Mouse (Mus musculus): ENCODE results near the gene Sec1. TPM values are rescaled to one million over a fixed set of nuclear protein-coding genes. Genes with fewer than 3 reads are reported as not detected.

The Sec1 gene
- polyA plus RNA-seq, 1 experiment from 2014 or later, result not detected

- ATAC-seq (ENCODE audit: low read depth), result no peak
- Histone ChIP-seq H3K36me3 (peaks cover 45% of the 10 kb centered on the region), H3K27me3 (no peaks in the 10 kb centered on the region), H3K9ac (no peak overlapping the region), H3K4me2 (no peak overlapping the region), H3K4me3 (replicated peaks) (no peak overlapping the region), H3K9me3 (replicated peaks) (no peaks in the 10 kb centered on the region), H3K27ac (no peak overlapping the region), H3K4me1 (replicated peaks) (peaks cover 69% of the 10 kb centered on the region)
- 85% methylated on average over 20 of the region's 20 CpGs for WGBS (ENCODE audit: insufficient replicate concordance)
- no peak for DNase-seq
Observed at GRCm38 (mm10) chr7:45710477-45711191, 16.4 kb upstream of the Sec1 start.

DNA sequence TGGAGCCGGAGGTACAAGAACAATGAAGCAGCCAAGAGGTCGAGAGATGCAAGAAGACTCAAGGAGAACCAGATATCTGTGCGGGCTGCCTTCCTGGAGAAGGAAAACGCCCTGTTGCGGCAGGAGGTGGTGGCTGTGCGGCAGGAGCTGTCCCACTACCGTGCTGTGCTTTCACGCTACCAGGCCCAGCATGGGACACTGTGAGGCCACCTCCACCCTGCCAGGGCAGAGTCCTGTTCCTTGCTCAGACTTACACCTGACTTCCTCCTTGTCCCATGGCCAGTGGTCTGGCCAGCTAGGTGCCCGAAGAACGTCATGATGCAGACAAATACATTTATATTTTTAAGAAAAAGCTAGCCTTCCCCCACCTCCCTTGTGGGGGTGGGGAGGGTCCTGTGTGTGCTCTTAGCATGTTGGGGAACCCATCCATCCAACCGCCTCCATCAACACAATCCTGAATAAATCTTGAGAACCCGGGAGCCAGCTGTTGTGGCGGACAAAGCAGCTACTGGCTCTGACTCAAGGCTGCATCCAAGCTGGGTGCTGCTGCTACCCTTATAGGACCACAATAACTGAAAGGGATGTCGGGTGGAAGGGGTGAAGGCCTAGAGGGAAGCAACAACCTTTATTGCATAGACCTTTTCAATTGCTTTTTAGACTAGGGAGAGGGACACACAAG, 15.6 kb upstream of the Sec1 start:
- Histone ChIP-seq H3K36me3 (peaks cover 45% of the 10 kb centered on the region), H3K4me1 (replicated peaks) (peaks cover 71% of the 10 kb centered on the region), H3K4me2 (no peak overlapping the region), H3K9ac (no peak overlapping the region), H3K9me3 (replicated peaks) (no peaks in the 10 kb centered on the region), H3K4me3 (replicated peaks) (no peak overlapping the region), H3K27me3 (no peaks in the 10 kb centered on the region), H3K27ac (no peak overlapping the region)
- DNase-seq (no peak), ATAC-seq (ENCODE audit: low read depth) (no peak)
- 69% methylated on average over 14 of the region's 14 CpGs for WGBS (ENCODE audit: insufficient replicate concordance)

DNA sequence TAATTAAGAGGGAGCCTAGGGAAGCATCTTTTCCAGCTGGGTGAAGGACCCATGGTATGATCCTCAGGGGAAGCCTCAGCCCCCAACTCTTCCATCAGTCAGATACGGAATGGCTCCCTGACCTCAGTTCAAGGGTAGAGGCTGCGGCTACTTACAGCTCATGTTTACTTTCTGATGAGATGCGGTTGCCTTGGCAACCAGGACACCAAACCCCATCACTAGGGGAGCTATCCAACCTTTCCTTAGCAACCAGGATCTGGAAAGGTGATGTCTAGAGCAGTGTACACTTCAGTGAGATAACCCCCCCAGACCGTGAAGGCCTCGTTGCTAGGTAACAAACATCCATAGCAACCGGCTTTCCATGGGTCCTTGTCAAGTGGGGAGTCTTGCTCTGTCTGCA, 14.8 kb upstream of the Sec1 start:
- H3K36me3 ChIP-seq, result peaks cover 44% of the 10 kb centered on the region
- ATAC-seq (ENCODE audit: low read depth) (no peak), DNase-seq (no peak)
- H3K27ac ChIP-seq, result no peak overlapping the region
- H3K4me3 ChIP-seq (replicated peaks), result no peak overlapping the region
- no peaks in the 10 kb centered on the region for H3K27me3 ChIP-seq
- H3K9ac ChIP-seq, result no peak overlapping the region
- 63% methylated on average over 6 of the region's 6 CpGs for WGBS (ENCODE audit: insufficient replicate concordance)
- peaks cover 71% of the 10 kb centered on the region for H3K4me1 ChIP-seq (replicated peaks)
- H3K9me3 ChIP-seq (replicated peaks), result no peaks in the 10 kb centered on the region
- H3K4me2 ChIP-seq, result no peak overlapping the region

DNA sequence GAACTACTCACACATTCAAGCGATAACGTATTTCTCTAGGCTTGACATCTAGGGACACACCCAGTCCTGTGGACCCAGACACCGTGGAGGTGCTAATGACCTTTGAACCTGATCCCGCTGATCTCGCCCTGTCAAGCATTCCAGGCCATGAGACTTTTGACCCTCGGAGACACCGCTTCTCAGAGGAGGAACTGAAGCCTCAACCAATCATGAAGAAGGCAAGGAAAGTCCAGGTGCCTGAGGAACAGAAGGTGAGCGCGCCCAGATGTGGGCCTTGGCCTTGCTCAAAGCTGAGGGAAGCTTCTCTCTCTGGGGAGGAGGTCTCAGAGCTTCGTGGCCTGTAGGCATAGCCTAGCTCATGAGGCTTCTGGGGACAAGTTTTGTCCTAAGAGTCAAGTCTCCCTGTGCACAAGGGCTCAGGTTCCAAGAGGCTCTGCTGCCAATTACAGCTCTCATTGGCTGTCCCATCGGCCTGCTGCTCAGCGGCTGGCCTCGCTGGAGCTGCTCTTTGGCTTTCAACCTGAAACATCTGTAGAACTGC, 14.1 kb upstream of the Sec1 start:
- no peak for ATAC-seq (ENCODE audit: low read depth)
- Histone ChIP-seq H3K9ac (no peak overlapping the region), H3K27me3 (no peaks in the 10 kb centered on the region), H3K36me3 (peaks cover 37% of the 10 kb centered on the region), H3K4me2 (peak overlapping the region; percentile 99), H3K27ac (peak overlapping the region; percentile 16; the same call in 1 of the 2 replicates), H3K4me3 (replicated peaks) (peak overlapping the region; percentile 70; the same call in 1 of the 2 replicates), H3K4me1 (replicated peaks) (peaks cover 71% of the 10 kb centered on the region), H3K9me3 (replicated peaks) (no peaks in the 10 kb centered on the region)
- no peak for DNase-seq
- 41% methylated on average over 13 of the region's 13 CpGs for WGBS (ENCODE audit: insufficient replicate concordance)

- peak overlapping the region; percentile 99 for H3K4me2 ChIP-seq
- H3K27ac ChIP-seq, result peak overlapping the region; percentile 77
- H3K36me3 ChIP-seq, result peaks cover 28% of the 10 kb centered on the region
- DNase-seq (peak; percentile 85), ATAC-seq (ENCODE audit: low read depth) (peak; percentile 8; the same call in 1 of the 2 replicates)
- H3K4me1 ChIP-seq (replicated peaks), result peaks cover 64% of the 10 kb centered on the region
- no peaks in the 10 kb centered on the region for H3K9me3 ChIP-seq (replicated peaks)
- H3K4me3 ChIP-seq (replicated peaks), result peak overlapping the region; percentile 70
- H3K27me3 ChIP-seq, result peaks cover 6% of the 10 kb centered on the region
- peak overlapping the region; percentile 81 for H3K9ac ChIP-seq
- 1% methylated on average over 27 of the region's 27 CpGs for WGBS (ENCODE audit: insufficient replicate concordance)
Observed at GRCm38 (mm10) chr7:45707375-45707967, 13.3 kb upstream of the Sec1 start.

- ATAC-seq (ENCODE audit: low read depth), result peak; percentile 42
- Histone ChIP-seq H3K9me3 (replicated peaks) (no peaks in the 10 kb centered on the region), H3K4me1 (replicated peaks) (peaks cover 58% of the 10 kb centered on the region), H3K36me3 (peaks cover 22% of the 10 kb centered on the region), H3K27ac (peak overlapping the region; percentile 77), H3K4me3 (replicated peaks) (peak overlapping the region; percentile 70), H3K9ac (peak overlapping the region; percentile 81), H3K27me3 (peaks cover 9% of the 10 kb centered on the region), H3K4me2 (peak overlapping the region; percentile 99)
- peak; percentile 80 for DNase-seq
- WGBS (ENCODE audit: insufficient replicate concordance), result under 1% methylated on average over 45 of the region's 45 CpGs
Observed at GRCm38 (mm10) chr7:45706721-45707241, 12.6 kb upstream of the Sec1 start.

- ATAC-seq (ENCODE audit: low read depth) (no peak), DNase-seq (peak; percentile 52)
- H3K27ac ChIP-seq, result peak overlapping the region; percentile 77
- H3K36me3 ChIP-seq, result peaks cover 13% of the 10 kb centered on the region
- WGBS (ENCODE audit: insufficient replicate concordance), result under 1% methylated on average over 7 of the region's 7 CpGs
- peak overlapping the region; percentile 81 for H3K9ac ChIP-seq
- H3K9me3 ChIP-seq (replicated peaks), result no peaks in the 10 kb centered on the region
- peaks cover 58% of the 10 kb centered on the region for H3K4me1 ChIP-seq (replicated peaks)
- H3K27me3 ChIP-seq, result peaks cover 18% of the 10 kb centered on the region
- H3K4me3 ChIP-seq (replicated peaks), result peak overlapping the region; percentile 70
- peak overlapping the region; percentile 99 for H3K4me2 ChIP-seq
Observed at GRCm38 (mm10) chr7:45705873-45706281, 11.7 kb upstream of the Sec1 start.

DNA sequence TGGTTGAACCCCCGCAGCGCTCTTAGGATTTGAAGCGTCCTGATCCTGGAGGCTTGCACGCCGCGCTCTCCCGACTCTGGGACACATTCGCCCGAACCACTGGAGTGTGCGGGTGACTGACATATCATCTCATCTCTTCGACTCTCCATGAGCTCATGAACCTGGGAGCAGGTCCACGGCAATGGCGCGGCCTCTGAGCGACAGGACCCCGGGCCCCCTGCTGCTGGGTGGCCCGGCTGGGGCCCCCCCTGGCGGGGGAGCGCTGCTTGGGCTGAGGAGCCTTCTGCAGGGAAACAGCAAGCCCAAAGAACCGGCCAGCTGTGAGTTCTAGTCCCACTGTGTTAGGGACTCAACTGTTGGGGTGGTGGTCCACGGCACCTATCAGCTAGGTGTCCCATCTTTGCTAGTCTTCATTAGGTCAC, 11.3 kb upstream of the Sec1 start:
- ATAC-seq (ENCODE audit: low read depth), result no peak
- WGBS (ENCODE audit: insufficient replicate concordance), result under 1% methylated on average over 21 of the region's 21 CpGs
- peaks cover 8% of the 10 kb centered on the region for H3K36me3 ChIP-seq

GRCm38 (mm10) chr7:45704730-45705442, 10.7 kb upstream of the Sec1 start, which contains the start of gene Dbp:
TSS of gene Dbp (plus strand) at chr7:45705088.
- peak within 1 kb of the TSS; percentile 99 for H3K4me2 ChIP-seq
- ATAC-seq (ENCODE audit: low read depth) (peak; percentile 78), DNase-seq (peak; percentile 95)
- H3K4me3 ChIP-seq (replicated peaks), result peak within 1 kb of the TSS; percentile 70
- peaks cover 66% of the 10 kb centered on the region for H3K4me1 ChIP-seq (replicated peaks)
- peak within 1 kb of the TSS; percentile 81 for H3K9ac ChIP-seq
- WGBS (ENCODE audit: insufficient replicate concordance), result under 1% methylated on average over 36 of the region's 36 CpGs
- H3K27me3 ChIP-seq, result peaks cover 28% of the 10 kb centered on the region
- no peaks in the 10 kb centered on the region for H3K9me3 ChIP-seq (replicated peaks)
- peaks cover 3% of the 10 kb centered on the region; the same call in 1 of the 2 replicates for H3K36me3 ChIP-seq
- peak within 1 kb of the TSS; percentile 69 for H3K27ac ChIP-seq

More for the DNA sequence above, 11.3 kb upstream of the Sec1 start:
- H3K4me1 ChIP-seq (replicated peaks), result peaks cover 61% of the 10 kb centered on the region
- no peaks in the 10 kb centered on the region for H3K9me3 ChIP-seq (replicated peaks)
- DNase-seq, result no peak
- peaks cover 22% of the 10 kb centered on the region for H3K27me3 ChIP-seq
- H3K27ac ChIP-seq, result peak overlapping the region; percentile 67
- H3K4me2 ChIP-seq, result peak overlapping the region; percentile 99
- H3K4me3 ChIP-seq (replicated peaks), result peak overlapping the region; percentile 70
- peak overlapping the region; percentile 81 for H3K9ac ChIP-seq

- Histone ChIP-seq H3K9ac (peak overlapping the region; percentile 48), H3K4me3 (replicated peaks) (peak overlapping the region; percentile 70), H3K4me1 (replicated peaks) (peaks cover 68% of the 10 kb centered on the region), H3K4me2 (peak overlapping the region; percentile 99), H3K9me3 (replicated peaks) (no peaks in the 10 kb centered on the region), H3K27ac (peak overlapping the region; percentile 69), H3K36me3 (no peaks in the 10 kb centered on the region), H3K27me3 (peaks cover 36% of the 10 kb centered on the region)
- DNase-seq, result no peak
- WGBS (ENCODE audit: insufficient replicate concordance), result under 1% methylated on average over 13 of the region's 13 CpGs
- ATAC-seq (ENCODE audit: low read depth), result peak; percentile 37
Observed at GRCm38 (mm10) chr7:45704046-45704559, 9.9 kb upstream of the Sec1 start.

Data from liver, embryonic 13.5 days (tissue).